Mouse (Mus musculus) MEL (cell line): ENCODE measurements around the gene Lzts2. TPM values are rescaled to one million over a fixed set of nuclear protein-coding genes. Genes with fewer than 3 reads are reported as not detected.

ENCODE experiments used
- DNase-seq: peaks from one replicate; pipeline ENCODE4 v3.0.0; 2011; ENCODE audit warnings: low read depth, low spot score
- H3K27ac ChIP-seq: 2 replicates; pipeline ENCODE4 v1.5.1; 2012; ENCODE audit warnings: low read depth, mild to moderate bottlenecking, control low read depth, low read length, moderate library complexity; ENCODE audit not compliant: control insufficient read depth
- H3K27me3 ChIP-seq, 2 experiments: fragments of 150-350 bp in 1 of 2; sonication (generic) in 1 of 2; 2 replicates each; pipeline ENCODE4 v1.6.1; 2012; ENCODE audit warnings: low read length in 2 of 2, mild to moderate bottlenecking in 2 of 2, improper control_type of control experiment in 1 of 2, moderate library complexity in 1 of 2; ENCODE audit not compliant: insufficient read depth in 2 of 2, control insufficient read depth in 1 of 2
- H3K36me3 ChIP-seq, 2 experiments: 2 replicates each; pipeline ENCODE4 v1.6.1; 2012 to 2014; ENCODE audit warnings: low read length in 2 of 2, improper control_type of control experiment in 1 of 2, inconsistent platforms in 1 of 2, mild to moderate bottlenecking in 1 of 2; ENCODE audit not compliant: insufficient read depth in 2 of 2, control insufficient read depth in 1 of 2
- H3K4me1 ChIP-seq, 2 experiments: fragments of 150-350 bp in 1 of 2; sonication (generic) in 1 of 2; 2 replicates each; pipeline ENCODE4 v1.6.1; 2012; ENCODE audit warnings: low read length in 2 of 2, improper control_type of control experiment in 1 of 2, mild to moderate bottlenecking in 1 of 2; ENCODE audit not compliant: insufficient read depth in 2 of 2, control insufficient read depth in 1 of 2
- H3K4me3 ChIP-seq, 2 experiments: fragments of 150-350 bp in 1 of 2; sonication (generic) in 1 of 2; 2 replicates each; pipeline ENCODE4 v1.5.1; 2012; ENCODE audit warnings: low read depth in 2 of 2, low read length in 2 of 2, mild to moderate bottlenecking in 2 of 2, moderate library complexity in 2 of 2, control low read depth in 1 of 2, improper control_type of control experiment in 1 of 2; ENCODE audit not compliant: control insufficient read depth in 1 of 2, insufficient read depth in 1 of 2
- H3K79me2 ChIP-seq: 2 replicates; pipeline ENCODE4 v1.6.1; 2012; ENCODE audit warnings: mild to moderate bottlenecking, low read length, moderate library complexity; ENCODE audit not compliant: control insufficient read depth, poor library complexity, insufficient read depth
- H3K9ac ChIP-seq: 2 replicates; pipeline ENCODE4 v1.6.1; 2012; ENCODE audit warnings: low read depth, mild to moderate bottlenecking, control low read depth, low read length, moderate library complexity; ENCODE audit not compliant: control insufficient read depth, poor library complexity, severe bottlenecking
- H3K9me3 ChIP-seq: fragments of 150-350 bp; sonication (generic); replicated peaks from 2 replicates; pipeline ENCODE4 v1.6.1; 2012; ENCODE audit warnings: mild to moderate bottlenecking, low read length, improper control_type of control experiment, moderate library complexity; ENCODE audit not compliant: insufficient read depth
- CHD1 ChIP-seq: IDR thresholded peaks from 2 replicates; pipeline ENCODE4 v1.6.1; 2012; ENCODE audit warnings: low read depth, mild to moderate bottlenecking, inconsistent platforms, low read length, improper control_type of control experiment
- ELF1 ChIP-seq: IDR thresholded peaks from 2 replicates; pipeline ENCODE4 v1.6.1; 2014; ENCODE audit warnings: low read depth, mild to moderate bottlenecking, inconsistent platforms, low read length, improper control_type of control experiment, moderate library complexity
- EP300 ChIP-seq, 2 experiments: IDR thresholded peaks; 2 replicates each; pipeline ENCODE4 v1.6.1; 2011; ENCODE audit warnings: improper control_type of control experiment in 2 of 2, low read length in 2 of 2, low read depth in 1 of 2, mild to moderate bottlenecking in 1 of 2
- ETS1 ChIP-seq: IDR thresholded peaks from 2 replicates; pipeline ENCODE4 v1.6.1; 2012; ENCODE audit warnings: low read depth, mild to moderate bottlenecking, inconsistent platforms, low read length, improper control_type of control experiment, moderate library complexity
- GABPA ChIP-seq: IDR thresholded peaks from 2 replicates; pipeline ENCODE4 v1.6.1; 2012; ENCODE audit warnings: low read depth, mild to moderate bottlenecking, inconsistent platforms, low read length, improper control_type of control experiment, moderate library complexity
- GATA1 ChIP-seq: IDR thresholded peaks from 2 replicates; pipeline ENCODE4 v1.6.1; 2011; ENCODE audit warnings: low read depth, low read length, improper control_type of control experiment
- JUND ChIP-seq: IDR thresholded peaks from 2 replicates; pipeline ENCODE4 v1.6.1; 2011; ENCODE audit warnings: low read depth, mild to moderate bottlenecking, improper control_type of control experiment, low read length
- MAFK ChIP-seq: IDR thresholded peaks from 2 replicates; pipeline ENCODE4 v1.6.1; 2011; ENCODE audit warnings: low read depth, mild to moderate bottlenecking, low read length, improper control_type of control experiment, borderline replicate concordance
- MEF2A ChIP-seq: IDR thresholded peaks from 2 replicates; pipeline ENCODE4 v1.6.1; 2014; ENCODE audit warnings: low read depth, mild to moderate bottlenecking, inconsistent platforms, low read length, improper control_type of control experiment; ENCODE audit not compliant: poor library complexity, insufficient replicate concordance, severe bottlenecking; ENCODE audit errors: extremely low read depth
- MXI1 ChIP-seq: IDR thresholded peaks from 2 replicates; pipeline ENCODE4 v1.6.1; 2011; ENCODE audit warnings: mild to moderate bottlenecking, low read depth, low read length, improper control_type of control experiment
- MYC ChIP-seq: IDR thresholded peaks from 2 replicates; pipeline ENCODE4 v1.6.1; 2011; ENCODE audit warnings: low read depth, mild to moderate bottlenecking, low read length, improper control_type of control experiment, moderate library complexity
- NELFE ChIP-seq: IDR thresholded peaks from 2 replicates; pipeline ENCODE4 v1.6.1; 2011; ENCODE audit warnings: low read depth, low read length, improper control_type of control experiment
- NRF1 ChIP-seq: IDR thresholded peaks from 2 replicates; pipeline ENCODE4 v1.6.1; 2014; ENCODE audit warnings: low read depth, mild to moderate bottlenecking, inconsistent platforms, low read length, improper control_type of control experiment, moderate library complexity; ENCODE audit not compliant: poor library complexity, insufficient read depth, severe bottlenecking
- SIN3A ChIP-seq: IDR thresholded peaks from 2 replicates; pipeline ENCODE4 v1.6.1; 2012; ENCODE audit warnings: low read length, improper control_type of control experiment, inconsistent platforms
- SMC3 ChIP-seq: IDR thresholded peaks from 2 replicates; pipeline ENCODE4 v1.6.1; 2011; ENCODE audit warnings: low read depth, low read length, improper control_type of control experiment
- TAL1 ChIP-seq: IDR thresholded peaks from 2 replicates; pipeline ENCODE4 v1.6.1; 2012; ENCODE audit warnings: mild to moderate bottlenecking, inconsistent platforms, low read length, moderate library complexity, mixed read lengths
- TBP ChIP-seq: IDR thresholded peaks from 2 replicates; pipeline ENCODE4 v1.8.0; 2011; ENCODE audit warnings: low read depth, low read length, improper control_type of control experiment
- USF2 ChIP-seq, 2 experiments: IDR thresholded peaks; 2 replicates each; pipeline ENCODE4 v1.6.1; 2011 to 2012; ENCODE audit warnings: improper control_type of control experiment in 2 of 2, low read length in 2 of 2, borderline replicate concordance in 1 of 2, inconsistent platforms in 1 of 2, low read depth in 1 of 2, mild to moderate bottlenecking in 1 of 2; ENCODE audit not compliant: insufficient read depth in 1 of 2
- polyA plus RNA-seq, 2 experiments: library from polyadenylated mRNA; stranded (reverse) in 1 of 2; unstranded in 1 of 2; fragments of >175 nt in 1 of 2; fragments of >200 nt in 1 of 2; gene quantifications; 2 replicates each; pipeline versions ENCODE4 v1.2.1 to v1.2.4; 2012; ENCODE audit warnings: low replicate concordance in 2 of 2, low read depth in 1 of 2; ENCODE audit not compliant: insufficient read length in 2 of 2, insufficient read depth in 1 of 2, missing spikeins in 1 of 2
- total RNA-seq: library from RNA; depleted of rRNA; stranded (reverse); fragments of 300-350 nt; gene quantifications from 2 replicates; pipeline ENCODE4 v1.2.3, GENCODE M21; 2012

Gene Lzts2
- total and polyA plus RNA-seq, 3 experiments, result 4.0 to 13.1 TPM; not detected in 1

- TF ChIP-seq SMC3, result no peak
Measured at GRCm38 (mm10) chr19:45023993-45024392, 9.8 kb downstream of the Lzts2 start (continued).

GRCm38 (mm10) chr19:45024775-45025174, 10.6 kb downstream of the Lzts2 start:
- no peak overlapping the region for H3K27ac ChIP-seq
- no peaks in the 10 kb centered on the region for H3K79me2 ChIP-seq
- H3K4me3 ChIP-seq, result no peak overlapping the region
- H3K27me3 ChIP-seq, result no peaks in the 10 kb centered on the region
- no peaks in the 10 kb centered on the region for H3K9me3 ChIP-seq
- no peaks in the 10 kb centered on the region for H3K4me1 ChIP-seq
- no peak overlapping the region for H3K9ac ChIP-seq
- no peaks in the 10 kb centered on the region for H3K36me3 ChIP-seq
- TF ChIP-seq MAFK, result no peak
- no peak for TF ChIP-seq MYC
- no peak for TF ChIP-seq CHD1
- TF ChIP-seq TAL1, result no peak
- TF ChIP-seq GATA1, result no peak
- TF ChIP-seq ELF1, result no peak
- TF ChIP-seq MXI1, result no peak
- TF ChIP-seq NELFE, result no peak
- DNase-seq, result no peak

GRCm38 (mm10) chr19:45025937-45026568, 11.8 kb downstream of the Lzts2 start:
- Histone ChIP-seq H3K9me3 (no peaks in the 10 kb centered on the region), H3K4me3 (no peak overlapping the region), H3K9ac (no peak overlapping the region)

DNA sequence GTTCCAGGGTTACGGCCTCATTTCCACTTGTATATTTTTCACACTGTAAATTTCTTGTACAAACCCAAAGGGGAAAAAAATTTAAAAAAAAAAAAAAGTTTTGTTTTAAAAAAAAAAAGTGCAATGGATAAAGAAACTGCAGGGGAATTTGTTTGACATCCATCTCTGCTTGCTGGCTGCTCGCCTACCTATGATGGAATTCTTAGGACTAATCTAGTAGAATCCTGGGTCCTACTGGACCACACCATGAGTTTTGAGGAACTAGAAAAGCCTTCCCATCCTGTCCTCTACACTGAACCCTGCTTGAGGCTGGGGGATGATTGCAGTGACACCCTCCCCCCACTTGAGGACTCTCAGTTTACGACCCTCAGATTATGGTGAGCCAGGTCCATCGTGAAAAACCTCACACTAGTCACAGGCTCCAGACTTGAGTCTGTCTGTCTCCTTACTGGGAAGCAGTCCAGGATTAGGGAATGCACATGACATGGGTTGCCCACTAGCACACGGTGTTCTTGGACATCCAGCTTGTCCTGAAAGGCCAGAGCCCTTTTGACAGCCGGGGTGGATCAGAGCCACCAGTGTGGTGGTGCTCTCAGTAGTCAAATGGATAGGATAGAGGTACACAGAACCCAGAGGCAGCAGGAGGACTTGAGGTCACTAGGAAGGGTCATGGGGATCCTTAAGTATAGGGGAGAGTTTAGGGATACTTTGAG, 12.9 kb downstream of the Lzts2 start:
- peaks cover 2 to 12% of the 10 kb centered on the region in 2 experiments; a peak in 3 of 4 replicates for H3K4me1 ChIP-seq
- peaks cover 0 to 5% of the 10 kb centered on the region in 2 experiments; a peak in 2 of 4 replicates for H3K36me3 ChIP-seq
- no peaks in the 10 kb centered on the region for H3K9me3 ChIP-seq
- no peak overlapping the region for H3K27ac ChIP-seq
- no peak overlapping the region for H3K4me3 ChIP-seq
- no peak for TF ChIP-seq GABPA
- TF ChIP-seq MAFK, result no peak
- TF ChIP-seq NRF1, result no peak
- TF ChIP-seq TBP, result no peak
- TF ChIP-seq SIN3A, result no peak
- no peak for TF ChIP-seq MEF2A
- no peak for TF ChIP-seq USF2 (IDR thresholded peaks at IDR 0.05; ENCODE audit: borderline replicate concordance in 1 of 2, insufficient read depth in 1 of 2, low read depth in 1 of 2, low read length in 2 of 2)
- TF ChIP-seq JUND, result no peak
- no peak for TF ChIP-seq CHD1
- H3K9ac ChIP-seq, result no peak overlapping the region
- H3K27me3 ChIP-seq, result no peaks in the 10 kb centered on the region
- DNase-seq, result no peak
- no peaks in the 10 kb centered on the region for H3K79me2 ChIP-seq

More at GRCm38 (mm10) chr19:45025937-45026568, 11.8 kb downstream of the Lzts2 start:
- Histone ChIP-seq H3K79me2 (no peaks in the 10 kb centered on the region), H3K36me3 (peaks cover 0 to 2% of the 10 kb centered on the region in 2 experiments; a peak in 1 of 4 replicates), H3K27ac (no peak overlapping the region), H3K4me1 (peaks cover 0 to 4% of the 10 kb centered on the region in 2 experiments; a peak in 1 of 4 replicates), H3K27me3 (no peaks in the 10 kb centered on the region)
- no peak for TF ChIP-seq TBP
- TF ChIP-seq ETS1, result no peak
- no peak for TF ChIP-seq JUND
- no peak for TF ChIP-seq EP300 (IDR thresholded peaks at IDR 0.05; ENCODE audit: low read depth in 1 of 2, low read length in 2 of 2)
- TF ChIP-seq SIN3A, result no peak
- TF ChIP-seq NRF1, result no peak
- no peak for DNase-seq
